Mouse (Mus musculus) heart, adult 18-20 months (tissue): ENCODE data around the gene Nid1. TPM values are rescaled to one million over a fixed set of nuclear protein-coding genes. Genes with fewer than 3 reads are reported as not detected.
"Not testable (repeated sequence)": the region's sequence is repeated elsewhere in the genome, so short reads cannot be mapped to it uniquely, and the experiment has no call there.

Source experiments
- DNase-seq, 2 experiments: peaks; one replicate each; pipeline ENCODE4 v3.0.0; 2021 to 2022; ENCODE audit warnings: mixed read lengths in 1 of 2
- long read RNA-seq, 2 experiments: library from polyadenylated mRNA; stranded (forward); transcript quantifications; one replicate each; pipeline ENCODE4 v2.0.0; 2021
- total RNA-seq, 2 experiments: library from RNA; stranded (reverse); gene quantifications; 2 replicates each; pipeline ENCODE4 v1.2.3; 2021

Gene Nid1
- total RNA-seq, result 10 to 100 TPM; 44.3 to 51.5 TPM
- long read RNA-seq, experiment 1, full-length matches to known transcripts, result 2 of 8 reads
- long read RNA-seq, experiment 1, partial matches to known transcripts, result 5 of 8 reads
- long read RNA-seq, experiment 1, other reads (novel, unspliced or antisense), result 1 of 8 reads
- long read RNA-seq, experiment 2, full-length matches to known transcripts, result 1 of 5 reads
- long read RNA-seq, experiment 2, partial matches to known transcripts, result 2 of 5 reads
- long read RNA-seq, experiment 2, other reads (novel, unspliced or antisense), result 2 of 5 reads

DNA sequence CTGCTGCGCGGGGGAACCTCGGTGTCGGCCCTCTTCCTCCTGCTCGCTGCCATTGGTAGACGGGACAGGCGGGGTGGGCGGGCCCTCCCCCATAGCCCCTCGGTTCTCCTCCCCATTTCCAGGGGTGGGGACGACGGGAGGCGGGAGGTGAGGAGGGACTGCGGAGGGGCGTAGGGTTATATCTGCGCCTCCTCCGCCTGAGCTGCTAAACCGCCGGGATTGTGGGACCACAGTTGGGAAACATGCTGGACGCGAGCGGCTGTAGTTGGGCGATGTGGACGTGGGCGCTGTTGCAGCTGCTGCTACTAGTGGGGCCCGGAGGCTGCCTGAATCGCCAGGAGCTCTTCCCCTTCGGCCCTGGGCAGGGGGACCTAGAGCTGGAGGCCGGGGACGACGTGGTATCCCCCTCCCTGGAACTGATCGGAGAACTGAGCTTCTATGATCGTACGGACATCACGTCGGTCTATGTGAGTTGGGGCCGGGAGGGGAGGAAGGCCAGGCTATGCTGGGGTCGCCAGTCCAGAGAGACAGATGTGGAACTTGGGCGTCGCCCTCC lies at the start of gene Nid1:
Gene Nid1, plus strand, starts transcription at position 92 of the 556 bp plus-strand sequence.
- peak; percentile 41 to 76 for DNase-seq

DNA sequence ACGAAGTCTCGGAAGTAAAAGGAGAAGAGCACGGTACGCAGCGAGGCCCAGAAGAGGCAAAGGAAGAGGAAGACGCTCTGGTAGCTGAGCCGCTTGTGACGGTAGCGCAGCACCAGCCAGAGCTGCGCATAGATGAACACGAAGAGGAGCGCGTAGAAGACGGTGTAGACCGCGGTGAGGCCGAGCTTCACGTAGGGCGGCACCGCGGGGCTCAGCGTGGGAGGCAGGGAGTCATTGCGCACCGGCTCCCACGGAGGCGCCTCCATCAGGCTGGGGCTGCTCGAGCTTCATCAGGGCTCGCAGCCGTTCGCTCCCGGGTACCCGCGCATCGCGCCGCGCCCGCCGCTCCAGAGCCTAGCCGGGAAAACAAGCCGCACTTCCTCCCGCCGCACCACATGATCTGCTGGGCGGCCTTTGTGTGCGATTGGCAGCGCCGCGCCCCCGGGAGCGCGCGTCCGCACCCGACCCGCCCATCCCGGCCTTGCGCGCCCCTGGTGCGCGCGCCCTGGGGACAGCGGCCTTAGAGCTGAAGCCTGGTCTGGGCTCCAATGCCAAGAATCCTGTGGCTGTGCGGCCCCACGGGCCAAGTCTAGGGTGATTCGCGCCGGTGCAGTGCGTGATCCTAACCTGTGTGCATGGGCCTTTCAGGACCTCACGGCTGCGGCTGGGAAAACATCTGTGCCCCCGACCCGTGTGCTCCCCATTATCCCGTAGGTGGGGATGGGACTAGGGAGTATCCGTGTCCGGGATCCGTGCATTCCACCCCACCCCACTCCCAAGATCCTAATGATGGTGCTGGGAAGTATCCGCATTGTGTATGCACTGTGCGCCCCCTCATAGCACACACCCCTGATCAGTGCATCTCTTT lies 43.9 kb upstream of the Nid1 start, which contains the start of gene Gpr137b:
Gene Gpr137b, minus strand, starts transcription at position 787 of the 868 bp plus-strand sequence.
- peak; percentile 60 to 72 for DNase-seq

DNA sequence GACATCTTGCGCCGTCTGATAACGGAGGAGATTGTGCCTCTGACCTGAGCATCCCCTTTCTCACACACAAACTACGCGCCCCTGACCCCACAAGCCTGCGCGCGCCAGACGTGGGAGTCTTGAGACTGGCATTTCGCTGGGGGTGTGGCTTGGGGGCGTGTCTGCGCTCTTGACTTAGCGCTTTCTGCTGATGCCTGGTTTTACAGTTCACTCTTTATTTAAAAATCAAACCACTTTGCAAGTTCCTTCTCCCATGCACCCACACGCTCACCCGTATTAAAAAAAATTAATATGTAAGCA lies 43.3 kb upstream of the Nid1 start:
- DNase-seq, result peak; percentile 25 to 40

DNA sequence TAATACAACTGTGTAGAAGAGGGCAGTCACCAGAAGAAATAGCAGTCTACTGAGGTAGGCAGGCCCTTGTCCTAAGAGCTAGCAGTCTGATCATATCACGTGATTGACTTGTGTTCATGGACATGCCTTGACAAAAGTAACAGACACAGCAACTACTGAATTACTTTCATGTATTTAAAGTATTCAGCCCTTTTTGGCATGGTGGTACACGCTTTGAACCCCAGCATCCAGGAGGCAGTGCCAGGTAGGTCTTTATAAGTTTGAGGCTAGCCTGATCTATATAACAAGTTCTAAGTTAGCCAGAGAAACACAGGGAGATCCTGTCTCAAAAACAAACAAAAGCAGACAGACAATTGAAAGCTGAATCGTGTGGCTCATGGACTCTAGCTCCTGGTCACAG lies 36.5 kb upstream of the Nid1 start:
- DNase-seq, result not testable (repeated sequence)

DNA sequence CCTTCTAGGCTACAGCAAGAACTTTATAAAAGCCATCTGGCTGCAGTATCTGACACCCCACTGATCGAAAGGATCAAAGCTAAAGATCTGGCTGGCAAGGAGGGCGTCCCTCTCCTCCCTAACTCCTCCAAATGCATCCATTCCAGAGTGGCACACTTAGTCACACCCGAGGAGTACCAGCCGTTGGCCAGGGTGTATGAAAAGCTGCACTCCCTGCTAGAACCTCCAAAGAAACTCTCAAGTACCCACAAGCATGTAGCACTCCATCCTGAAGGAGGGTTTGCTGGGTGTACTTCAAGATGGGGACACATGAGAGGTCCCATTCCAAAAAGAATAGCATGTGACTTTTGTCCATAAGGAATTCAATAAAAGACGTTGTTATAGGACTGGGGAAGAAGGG lies 34.5 kb upstream of the Nid1 start:
- not testable (repeated sequence) for DNase-seq

DNA sequence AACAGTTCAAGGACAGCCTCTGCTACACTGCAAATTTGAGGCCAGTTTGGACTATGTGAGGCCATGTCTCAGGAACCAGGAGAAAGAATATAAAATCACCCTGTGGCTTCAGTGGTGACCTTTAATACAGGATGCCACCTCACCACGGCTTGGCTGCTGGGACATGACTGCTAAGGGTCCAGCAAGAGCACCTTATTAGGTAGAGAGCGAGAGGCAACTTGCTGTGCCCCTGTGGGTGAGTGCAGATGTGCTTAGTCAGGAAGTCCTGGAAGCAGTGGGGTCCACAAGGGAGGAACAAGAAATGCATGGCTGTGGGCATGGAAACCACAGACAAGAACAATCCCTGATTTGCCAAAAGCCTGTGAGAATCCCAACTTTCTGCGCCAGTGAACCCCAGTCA lies 34.0 kb upstream of the Nid1 start:
- not testable (repeated sequence) for DNase-seq

DNA sequence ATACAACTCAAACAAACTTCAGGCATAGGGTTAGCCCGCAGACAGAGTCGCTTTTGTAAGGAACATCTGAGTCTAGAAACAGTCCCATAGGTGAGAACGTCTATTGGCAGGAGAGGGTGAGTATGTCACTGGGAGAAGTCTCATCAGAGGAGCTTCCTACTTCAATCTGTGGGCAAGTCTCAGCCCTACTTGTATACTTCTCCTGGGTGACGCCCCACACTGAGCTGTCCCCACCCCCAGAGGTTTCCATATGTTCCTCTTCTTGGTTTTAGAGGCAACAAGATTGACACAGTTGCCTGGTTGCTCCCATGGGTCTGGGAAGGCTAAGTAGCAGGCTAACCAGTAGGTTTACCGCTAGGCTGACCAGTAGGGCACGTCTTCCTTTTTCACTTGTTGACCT lies 33.5 kb upstream of the Nid1 start:
- not testable (repeated sequence) for DNase-seq

DNA sequence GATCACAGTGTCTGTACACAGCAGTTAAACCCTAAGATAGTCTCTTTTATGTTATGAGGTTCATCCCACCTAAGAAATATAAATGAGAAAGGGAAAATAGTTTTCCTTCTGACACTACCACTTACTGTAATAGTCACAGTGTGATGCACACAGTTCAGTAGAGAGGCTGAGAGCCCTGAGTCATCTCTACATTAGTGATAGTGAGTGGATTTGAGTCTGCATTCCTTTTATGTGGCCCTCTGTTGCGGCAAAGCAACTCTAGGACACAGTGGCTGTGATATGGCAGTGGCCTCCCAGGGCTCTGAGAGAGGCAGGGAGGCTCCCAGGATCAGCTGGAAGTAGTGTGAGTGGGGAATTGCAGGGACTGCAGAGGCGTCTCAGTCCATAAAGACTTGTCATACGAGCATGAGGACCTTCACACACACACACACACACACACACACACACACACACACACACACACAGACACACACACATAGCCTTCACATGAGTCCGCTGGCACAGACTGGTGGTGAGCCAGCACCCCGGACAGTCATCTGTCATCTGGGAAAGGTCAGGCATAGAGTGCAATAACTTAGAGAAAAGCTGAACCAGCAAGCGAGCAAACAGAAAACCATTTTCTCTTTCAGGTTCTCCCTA lies 32.7 kb upstream of the Nid1 start:
- not testable (repeated sequence) for DNase-seq

DNA sequence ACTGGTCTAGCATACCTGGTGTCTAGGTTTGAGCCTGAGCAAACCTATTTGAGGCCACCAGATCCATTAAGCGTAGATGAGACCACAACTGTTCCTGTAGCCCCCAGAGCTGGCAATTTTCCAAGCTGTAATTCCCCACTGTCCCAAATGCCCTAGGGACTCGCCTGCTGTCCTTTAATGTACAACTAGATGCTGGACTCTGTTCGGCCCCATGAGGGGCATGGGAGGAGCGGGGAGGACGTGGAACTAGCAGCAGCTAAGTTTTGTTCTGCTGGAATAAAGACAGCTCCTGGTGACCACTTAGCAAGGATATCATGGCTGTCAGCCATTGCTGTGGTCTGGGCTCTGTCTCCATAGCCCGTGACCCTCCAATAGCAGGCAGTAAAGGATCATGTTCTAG lies 31.8 kb upstream of the Nid1 start:
- not testable (repeated sequence) for DNase-seq

DNA sequence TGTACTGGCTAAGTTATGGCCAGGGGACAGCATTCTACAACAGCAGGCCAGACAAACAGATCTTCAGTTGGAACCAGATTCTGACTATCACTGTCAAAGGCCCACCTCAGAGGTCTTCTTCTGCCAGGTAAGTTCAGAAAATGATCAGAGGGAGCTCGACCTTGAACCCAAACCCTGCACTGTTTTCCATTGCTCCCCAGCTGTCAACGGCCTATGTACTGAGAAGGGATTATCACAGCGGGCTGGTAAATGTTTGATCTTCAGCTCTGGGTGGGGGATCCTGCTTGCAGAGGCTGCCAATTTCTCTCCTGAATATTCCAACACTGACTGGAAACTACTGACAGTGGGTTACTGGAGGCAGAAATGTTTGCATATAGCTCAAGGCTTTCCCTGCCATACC lies 23.1 kb upstream of the Nid1 start:
- DNase-seq, result no peak

DNA sequence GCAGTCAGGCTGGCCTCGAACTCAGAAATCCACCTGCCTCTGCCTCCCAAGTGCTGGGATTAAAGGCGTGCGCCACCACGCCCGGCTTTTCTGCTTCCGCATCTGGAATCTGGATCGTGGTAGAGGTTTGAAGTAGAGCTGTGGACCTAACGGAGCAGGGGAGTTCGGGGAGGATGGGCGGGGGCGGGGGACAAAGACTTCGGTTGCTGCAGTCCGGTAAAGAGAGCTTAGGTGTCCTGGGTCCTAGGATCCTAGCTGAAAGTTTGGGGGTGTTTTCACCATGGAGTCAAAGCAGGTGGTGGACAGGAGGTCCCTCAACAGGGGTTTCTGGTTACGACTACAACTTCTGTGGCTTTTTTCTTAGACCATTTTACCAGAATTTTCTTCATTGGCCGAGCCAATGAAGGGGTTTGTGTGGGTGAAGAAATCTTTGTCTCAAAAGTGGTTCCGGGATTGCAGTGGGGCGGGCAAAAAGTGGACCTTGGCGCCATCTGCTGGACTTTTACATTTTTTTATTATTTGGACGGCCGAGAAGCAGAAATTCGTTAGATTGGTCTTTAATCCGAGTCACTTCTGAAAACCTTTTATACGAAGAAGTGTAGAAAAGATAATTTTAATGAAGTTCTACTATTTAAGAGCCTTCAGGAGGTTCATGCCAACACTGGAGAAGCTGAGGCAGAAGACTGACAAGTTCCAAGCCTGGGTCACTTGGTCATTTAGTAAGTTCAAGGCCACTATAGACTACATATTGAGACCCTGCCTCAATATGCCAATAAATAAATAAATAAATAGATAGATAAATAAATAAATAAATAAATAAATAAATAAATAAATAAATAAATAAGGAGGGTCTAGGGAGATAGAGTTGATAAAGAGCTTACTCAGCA lies 22.0 kb upstream of the Nid1 start:
- DNase-seq, result peak; percentile 40 to 79

DNA sequence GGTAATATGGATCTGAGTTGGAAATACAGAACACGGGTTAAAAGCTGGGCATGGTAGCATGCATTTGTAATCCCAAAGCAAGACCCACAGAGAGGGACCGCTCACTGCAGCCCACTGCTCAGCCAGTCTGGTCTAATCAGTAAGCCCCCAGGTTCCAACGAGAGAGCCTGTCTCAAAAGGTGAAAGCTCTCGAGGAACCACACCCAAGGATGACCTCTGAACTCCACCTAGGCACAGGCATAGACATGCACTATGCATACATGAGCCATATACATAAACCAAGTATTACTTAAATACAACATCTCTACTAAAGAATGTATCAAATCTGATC lies 21.4 kb upstream of the Nid1 start:
- DNase-seq, result not testable (repeated sequence)

DNA sequence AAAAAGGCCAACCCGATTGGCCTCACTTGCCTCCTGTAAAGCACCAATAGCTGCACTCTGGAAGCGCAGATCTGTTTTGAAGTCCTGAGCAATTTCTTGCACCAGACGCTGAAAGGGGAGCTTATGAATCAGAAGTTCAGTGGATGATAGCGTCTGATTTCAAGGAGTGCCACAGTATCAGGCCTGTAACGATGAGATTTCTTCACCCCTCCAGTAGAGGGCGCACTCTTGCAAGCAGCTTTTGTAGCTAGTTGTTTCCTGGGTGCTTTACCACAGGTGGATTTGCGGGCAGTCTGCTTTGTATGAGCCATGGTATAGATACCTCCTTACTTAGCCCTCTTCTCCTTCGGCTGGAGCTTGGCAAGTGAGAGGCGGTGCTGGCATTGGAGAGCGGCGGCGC lies 18.5 kb upstream of the Nid1 start:
- DNase-seq, result not testable (repeated sequence)

DNA sequence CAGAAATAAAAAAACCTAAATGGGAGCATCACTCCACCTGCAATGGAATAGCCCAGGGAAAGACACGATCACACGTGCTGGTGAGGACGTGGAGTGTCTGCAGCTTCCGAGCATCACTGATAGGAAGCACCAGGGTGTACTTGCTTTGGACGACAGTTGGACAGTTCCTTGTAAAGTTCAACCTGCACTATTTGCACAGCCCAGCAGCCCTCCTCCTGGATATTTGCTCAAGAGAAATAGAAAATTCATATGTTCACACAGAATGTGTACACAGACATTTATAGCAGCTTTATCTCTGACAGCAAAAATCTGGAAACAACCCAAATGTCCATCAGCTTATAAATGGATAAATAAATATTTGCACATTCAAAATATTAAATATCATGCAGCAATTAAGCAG lies 14.1 kb upstream of the Nid1 start:
- DNase-seq, result not testable (repeated sequence)

DNA sequence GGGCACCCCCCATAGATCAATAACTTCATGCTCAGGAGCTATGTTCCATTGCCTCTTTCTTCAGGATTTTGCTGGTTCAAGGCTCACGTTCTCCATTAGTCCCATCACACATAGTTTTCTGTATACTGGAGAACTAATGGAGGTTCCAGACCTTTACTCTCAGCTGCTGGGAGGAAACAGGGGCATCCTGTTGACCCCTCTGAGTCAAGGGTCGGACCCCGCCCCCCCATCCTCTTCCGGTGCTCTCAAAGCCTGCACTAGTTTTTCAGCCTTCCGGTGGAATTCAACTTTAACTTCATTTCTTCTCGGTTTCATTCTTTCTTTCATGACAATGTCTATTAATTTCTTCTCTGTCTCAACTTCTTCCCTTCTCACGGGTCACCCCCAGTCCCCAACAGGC lies 1.2 kb upstream of the Nid1 start:
- peak; percentile 28 to 60 for DNase-seq

DNA sequence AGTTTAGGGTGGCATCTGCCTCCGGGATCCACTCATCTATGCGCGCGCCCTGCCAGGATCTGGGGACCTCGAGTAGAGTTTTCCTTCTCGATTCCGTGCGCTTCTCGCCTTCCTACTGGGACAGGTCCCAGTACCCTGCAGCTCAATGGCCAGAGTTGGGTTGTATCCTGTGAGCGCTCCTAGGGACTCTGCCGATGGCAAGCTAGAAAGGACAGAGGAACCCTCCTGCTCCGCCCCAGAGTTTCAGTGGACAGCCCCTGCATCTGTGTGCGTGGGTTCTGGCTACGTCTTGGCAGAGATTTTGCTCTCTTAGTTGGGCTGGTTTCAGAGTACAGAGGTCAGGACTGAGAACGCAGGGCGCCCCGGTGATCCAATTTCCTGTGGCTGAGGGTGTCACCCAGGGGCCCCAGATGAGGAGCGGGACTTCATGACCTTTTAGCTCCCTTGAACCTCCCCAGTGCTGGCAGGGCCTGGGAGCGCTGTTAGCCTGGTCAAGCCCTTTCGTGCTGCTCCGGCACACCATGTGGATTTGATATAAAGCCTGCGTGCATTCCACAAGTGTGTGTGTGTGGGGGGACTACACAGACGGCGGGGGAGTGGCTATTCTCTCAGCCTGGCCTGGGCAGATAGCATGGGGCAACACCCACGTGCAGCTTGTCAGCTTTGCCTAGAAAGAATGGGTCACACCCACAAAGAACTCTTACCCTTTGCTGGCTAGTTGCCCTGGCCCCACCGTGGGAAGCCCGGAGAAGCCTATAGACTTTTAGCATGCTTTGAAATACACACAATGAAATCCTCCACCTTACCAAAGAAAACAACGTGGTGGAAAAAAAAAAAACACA lies 982 bp downstream of the Nid1 start:
- DNase-seq, result peak; percentile 55 to 60

DNA sequence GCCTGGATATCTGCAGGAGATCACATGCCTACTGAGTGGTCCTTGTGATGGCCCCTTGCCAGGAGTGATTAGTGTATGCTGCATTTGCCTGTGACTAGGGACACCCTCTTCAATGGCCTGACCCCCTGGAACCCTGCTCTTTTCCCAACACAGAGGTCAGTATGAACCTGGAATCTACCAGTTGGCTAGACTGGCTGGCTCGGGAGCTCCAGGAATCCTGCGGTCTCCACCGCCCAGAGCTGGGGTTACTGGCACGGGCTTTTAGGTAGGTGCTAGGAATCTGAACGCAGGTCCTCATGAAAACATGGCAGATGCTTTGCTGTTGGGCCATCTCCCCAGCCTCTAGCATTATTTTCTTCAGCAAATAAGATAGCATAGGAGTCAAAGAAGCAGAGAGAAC lies 8.2 kb downstream of the Nid1 start:
- DNase-seq, result not testable (repeated sequence)

DNA sequence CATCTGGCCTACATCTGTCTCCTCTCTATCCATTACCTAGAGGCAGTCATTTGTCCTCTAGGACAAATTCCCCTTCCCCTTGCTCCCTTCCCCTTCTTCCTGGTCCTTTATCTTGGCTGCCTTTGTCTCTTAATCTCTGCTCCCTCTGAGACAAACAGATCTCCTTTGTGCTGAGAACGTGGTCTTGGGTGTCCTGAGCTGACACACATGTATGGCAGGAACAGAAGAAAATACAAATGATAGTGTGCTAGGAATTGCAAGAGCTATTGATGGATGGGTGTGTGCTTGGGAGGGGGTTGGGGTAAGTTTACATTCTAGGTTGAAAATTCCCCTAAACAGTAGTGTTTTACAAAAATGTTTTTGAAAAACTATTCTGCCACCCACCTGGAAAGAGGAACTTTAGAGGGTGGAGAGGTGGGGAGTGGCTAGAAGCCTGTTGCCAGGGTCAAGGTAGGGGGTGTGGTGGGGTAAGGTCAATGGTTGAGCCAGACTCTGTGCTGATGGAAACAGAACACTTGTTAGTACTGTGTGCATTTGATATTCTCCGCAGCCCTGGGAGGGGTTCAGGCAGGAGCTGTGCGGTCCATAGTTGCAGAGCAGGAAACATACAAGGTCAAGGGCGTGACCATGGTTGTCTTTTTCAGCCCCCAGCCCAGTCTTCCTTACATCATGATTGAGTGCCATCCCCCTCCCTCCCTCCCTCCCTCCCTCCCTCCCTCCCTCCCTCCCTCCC lies 9.5 kb downstream of the Nid1 start:
- not testable (repeated sequence) for DNase-seq

DNA sequence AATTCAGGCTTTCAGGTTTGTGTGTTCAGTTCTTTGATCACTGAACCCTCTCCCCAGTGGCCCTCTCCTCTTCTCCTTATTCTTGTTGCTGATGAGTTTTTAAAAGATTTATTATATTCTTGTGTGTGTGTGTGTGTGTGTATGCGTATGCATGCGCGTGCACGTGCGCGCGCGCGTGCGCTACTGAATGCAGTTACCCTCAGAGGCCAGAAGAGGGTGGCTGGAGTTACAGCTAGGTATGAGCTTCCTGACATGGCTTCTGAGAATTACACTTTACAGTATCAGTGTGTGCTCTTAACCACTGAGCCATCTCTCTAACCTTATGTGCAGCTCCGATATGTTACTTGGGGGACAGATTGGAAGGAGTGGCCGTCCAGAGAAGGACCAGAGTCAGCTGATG lies 12.6 kb downstream of the Nid1 start:
- not testable (repeated sequence) for DNase-seq

DNA sequence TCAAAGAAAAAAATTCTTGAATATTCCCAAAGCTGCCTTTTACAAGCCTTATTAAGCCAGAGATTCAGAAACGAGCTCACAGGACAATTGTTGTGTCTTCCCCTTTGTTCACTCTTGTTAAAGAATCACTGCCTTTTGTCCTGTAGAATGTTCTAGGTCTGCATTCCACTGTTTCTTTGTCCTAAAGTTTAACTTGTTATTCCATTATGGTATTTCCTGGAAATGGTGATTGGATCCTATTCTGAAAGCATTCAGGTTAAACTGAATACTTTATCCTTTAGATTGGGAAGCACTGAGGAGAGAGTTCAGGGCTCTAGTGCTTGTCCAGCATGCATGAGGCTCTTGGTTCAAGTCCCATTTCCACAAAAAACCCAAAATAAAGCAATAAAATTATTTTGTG lies 13.6 kb downstream of the Nid1 start:
- DNase-seq, result not testable (repeated sequence)
